Mouse (Mus musculus): ENCODE results near the gene Fam167b. TPM values are rescaled to one million over a fixed set of nuclear protein-coding genes. Genes with fewer than 3 reads are reported as not detected.
"Not testable (repeated sequence)": the region's sequence is repeated elsewhere in the genome, so short reads cannot be mapped to it uniquely, and the experiment has no call there.

Fam167b gene
- polyA plus RNA-seq, 1 experiment from 2014 or later = 5.8 TPM

DNA sequence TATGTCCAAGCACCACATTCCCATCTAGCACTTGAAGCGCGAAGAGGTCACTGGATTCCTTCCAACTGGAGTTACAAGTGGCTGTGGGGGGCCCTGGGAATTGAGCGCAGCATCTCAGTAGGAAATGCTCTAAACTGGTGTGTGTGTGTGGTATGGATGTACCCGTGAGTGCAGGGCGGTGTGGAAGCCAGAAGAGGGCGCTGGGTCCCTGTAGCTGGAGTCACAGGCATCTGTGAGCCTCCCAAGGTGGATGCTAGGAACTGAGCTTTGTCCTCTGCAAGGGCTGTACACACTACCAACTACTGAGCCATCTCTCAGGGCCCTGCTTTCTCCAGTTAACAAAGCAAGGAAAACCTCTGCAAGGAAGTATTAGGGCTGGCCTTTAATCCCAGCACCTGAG is 38.3 kb downstream of the Fam167b start:
- no peaks in the 10 kb centered on the region for H3K9me3 ChIP-seq
- no peak overlapping the region for H3K9ac ChIP-seq
- H3K4me2 ChIP-seq = no peak overlapping the region
- H3K27me3 ChIP-seq = no peaks in the 10 kb centered on the region
- H3K27ac ChIP-seq = no peak overlapping the region
- WGBS = 94% methylated on average over 6 of the region's 6 CpGs
- no peak for ATAC-seq (ENCODE audit: insufficient number of reproducible peaks, insufficient read depth, low FRiP score, low TSS enrichment, low read depth)
- no peak overlapping the region for H3K4me3 ChIP-seq
- peaks cover 39% of the 10 kb centered on the region for H3K36me3 ChIP-seq
- peaks cover 9% of the 10 kb centered on the region for H3K4me1 ChIP-seq

- not testable (repeated sequence) for H3K9ac ChIP-seq; H3K4me2 ChIP-seq; H3K27me3 ChIP-seq; H3K4me1 ChIP-seq; H3K27ac ChIP-seq; H3K4me3 ChIP-seq; ATAC-seq (ENCODE audit: insufficient number of reproducible peaks, insufficient read depth, low FRiP score, low TSS enrichment, low read depth); H3K9me3 ChIP-seq
- peaks cover 85% of the 10 kb centered on the region for H3K36me3 ChIP-seq
- 92% methylated on average over 6 of the region's 6 CpGs for WGBS
Measured at GRCm38 (mm10) chr4:129528901-129529300, 49.4 kb downstream of the Fam167b start.

Small RNA genes lying within 50 kb of the gene (microRNA-seq; reads per million reads assigned to microRNA genes)
- not detected for gene Mir8119

Other genes starting within 250 kb of the Fam167b start
- 469 and 486 TPM in 2 replicates for gene Rbbp4, start 243.2 kb downstream of the Fam167b start, polyA plus RNA-seq (2015; fragmentation: Nextera tagmentation; extraction: Ambion mirVana)
- 44.4 and 45.5 TPM in 2 replicates for gene Zbtb8os, start 242.9 kb downstream of the Fam167b start, polyA plus RNA-seq (2015; fragmentation: Nextera tagmentation; extraction: Ambion mirVana)
- gene Zbtb8a, start 200.4 kb downstream of the Fam167b start, polyA plus RNA-seq (2015; fragmentation: Nextera tagmentation; extraction: Ambion mirVana) = 13.6 and 14.2 TPM in 2 replicates
- gene Zbtb8b, start 137.7 kb downstream of the Fam167b start, polyA plus RNA-seq (2015; fragmentation: Nextera tagmentation; extraction: Ambion mirVana) = 2.5 and 2.8 TPM in 2 replicates
- 27.6 and 29.9 TPM in 2 replicates for gene Bsdc1, start 117.0 kb downstream of the Fam167b start, polyA plus RNA-seq (2015; fragmentation: Nextera tagmentation; extraction: Ambion mirVana)
- not detected in 2 replicates for gene Tssk3, start 87.5 kb downstream of the Fam167b start, polyA plus RNA-seq (2015; fragmentation: Nextera tagmentation; extraction: Ambion mirVana)
- not detected in 2 replicates for gene Fam229a, start 87.4 kb downstream of the Fam167b start, polyA plus RNA-seq (2015; fragmentation: Nextera tagmentation; extraction: Ambion mirVana)
- 839 and 1,023 TPM in 2 replicates for gene Marcksl1, start 65.0 kb downstream of the Fam167b start, polyA plus RNA-seq (2015; fragmentation: Nextera tagmentation; extraction: Ambion mirVana)
- 237 and 240 TPM in 2 replicates for gene Hdac1, start 35.8 kb downstream of the Fam167b start, polyA plus RNA-seq (2015; fragmentation: Nextera tagmentation; extraction: Ambion mirVana)
- 7.4 and 9.5 TPM in 2 replicates for gene Lck, start 4.9 kb downstream of the Fam167b start, polyA plus RNA-seq (2015; fragmentation: Nextera tagmentation; extraction: Ambion mirVana)
- gene Eif3i, start 22.1 kb upstream of the Fam167b start, polyA plus RNA-seq (2015; fragmentation: Nextera tagmentation; extraction: Ambion mirVana) = 274 and 289 TPM in 2 replicates
- 195 and 215 TPM in 2 replicates for gene Tmem234, start 22.1 kb upstream of the Fam167b start, polyA plus RNA-seq (2015; fragmentation: Nextera tagmentation; extraction: Ambion mirVana)
- gene Dcdc2b, start 35.7 kb upstream of the Fam167b start, polyA plus RNA-seq (2015; fragmentation: Nextera tagmentation; extraction: Ambion mirVana) = 2.2 and 3.1 TPM in 2 replicates
- 33.7 and 36.5 TPM in 2 replicates for gene Iqcc, start 40.5 kb upstream of the Fam167b start, polyA plus RNA-seq (2015; fragmentation: Nextera tagmentation; extraction: Ambion mirVana)
- gene Ccdc28b, start 45.4 kb upstream of the Fam167b start, polyA plus RNA-seq (2015; fragmentation: Nextera tagmentation; extraction: Ambion mirVana) = 69.7 and 73.3 TPM in 2 replicates
- gene Txlna, start 62.5 kb upstream of the Fam167b start, polyA plus RNA-seq (2015; fragmentation: Nextera tagmentation; extraction: Ambion mirVana) = 90.7 and 92.9 TPM in 2 replicates
- gene Kpna6, start 94.2 kb upstream of the Fam167b start, polyA plus RNA-seq (2015; fragmentation: Nextera tagmentation; extraction: Ambion mirVana) = 16.1 and 19.1 TPM in 2 replicates
- gene Tmem39b, start 118.3 kb upstream of the Fam167b start, polyA plus RNA-seq (2015; fragmentation: Nextera tagmentation; extraction: Ambion mirVana) = 14.8 and 18.5 TPM in 2 replicates
- gene Khdrbs1, start 163.8 kb upstream of the Fam167b start, polyA plus RNA-seq (2015; fragmentation: Nextera tagmentation; extraction: Ambion mirVana) = 143 and 152 TPM in 2 replicates
- 318 and 325 TPM in 2 replicates for gene Ptp4a2, start 232.7 kb upstream of the Fam167b start, polyA plus RNA-seq (2015; fragmentation: Nextera tagmentation; extraction: Ambion mirVana)